Comparison of ENCODE assay signal across 16 mouse cellular contexts in the genomic region with DNA sequence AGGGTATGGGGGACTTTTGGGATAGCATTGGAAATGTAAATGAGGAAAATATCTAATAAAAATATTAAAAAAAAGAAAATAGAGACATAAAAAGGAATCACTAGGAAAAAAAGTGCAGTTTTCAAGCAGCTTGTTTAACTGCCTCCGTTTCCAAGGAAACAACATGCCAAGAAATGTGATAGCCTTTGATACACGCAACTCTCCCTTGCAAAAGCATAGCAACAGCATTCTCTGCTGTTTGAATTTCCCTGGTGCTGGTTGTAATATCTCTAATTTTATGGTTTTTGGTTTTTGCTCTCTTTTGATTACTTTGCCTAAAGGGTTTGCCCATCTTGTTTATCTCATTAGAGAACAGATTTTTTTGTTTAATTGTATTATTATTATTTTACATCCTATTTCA.
"Had no signal": no experiment of that assay in that cellular context is flagged by ENCODE, and none has a peak within 500 bp of the region (broad histone marks: within the 10 kb centered on the region; RNA-seq: fewer than 3 reads in every experiment).

No protein-coding gene starts in this region.

- H3K27me3 ChIP-seq: limb, embryonic 12.5 days; liver, embryonic 13.5 days; lung, embryonic 15.5 days; neural tube, embryonic 13.5 days; stomach, embryonic 15.5 days had no signal

- H3K9ac ChIP-seq: limb, embryonic 12.5 days; liver, embryonic 13.5 days; liver, postnatal 0 days; lung, embryonic 15.5 days; neural tube, embryonic 13.5 days; stomach, embryonic 15.5 days had no signal

- H3K27ac ChIP-seq: limb, embryonic 12.5 days; liver, embryonic 13.5 days; lung, embryonic 15.5 days; midbrain, embryonic 10.5 days; neural tube, embryonic 13.5 days; stomach, embryonic 15.5 days had no signal

- H3K9me3 ChIP-seq: limb, embryonic 12.5 days; liver, embryonic 13.5 days; lung, embryonic 15.5 days; midbrain, embryonic 10.5 days; neural tube, embryonic 13.5 days; stomach, embryonic 15.5 days had no signal

- ATAC-seq: liver, postnatal 0 days; midbrain, embryonic 16.5 days had no signal

- H3K4me3 ChIP-seq: limb, embryonic 12.5 days; liver, embryonic 13.5 days; lung, embryonic 15.5 days; midbrain, embryonic 10.5 days; neural tube, embryonic 13.5 days; stomach, embryonic 15.5 days had no signal

- DNase-seq: kidney, adult 8-10 months; kidney, postnatal 10 days; kidney, postnatal 4 days; liver; liver, embryonic 13.5 days; liver, postnatal 0 days; lung, postnatal 36 days; right cerebral cortex, postnatal 14 days; thymus, adult 2 months; thymus, postnatal 25 days had no signal

- H3K4me1 ChIP-seq: limb, embryonic 12.5 days; liver, embryonic 13.5 days; lung, embryonic 15.5 days; neural tube, embryonic 13.5 days; stomach, embryonic 15.5 days had no signal

- H3K36me3 ChIP-seq: limb, embryonic 12.5 days; liver, embryonic 13.5 days; lung, embryonic 15.5 days; midbrain, embryonic 10.5 days; neural tube, embryonic 13.5 days; stomach, embryonic 15.5 days had no signal

- H3K4me2 ChIP-seq: limb, embryonic 12.5 days; liver, embryonic 13.5 days; lung, embryonic 15.5 days; neural tube, embryonic 13.5 days; stomach, embryonic 15.5 days had no signal
